Mouse (Mus musculus) ES-Bruce4 (cell line): ENCODE data around the gene Spcs1.
A peak's percentile ranks its signal among the peaks of the same experiment; 100 is the strongest.

Experiments
- CTCF ChIP-seq: IDR thresholded peaks from one replicate; pipeline ENCODE4 v1.8.1; 2011; ENCODE audit warnings: low read depth, low read length
- EP300 ChIP-seq: IDR thresholded peaks from 2 replicates; pipeline ENCODE4 v1.6.1; 2011; ENCODE audit warnings: low read depth, low read length; ENCODE audit not compliant: insufficient read depth
- POLR2A ChIP-seq: IDR thresholded peaks from one replicate; pipeline ENCODE4 v1.8.1; 2011; ENCODE audit warnings: low read length; ENCODE audit not compliant: insufficient read depth

DNA sequence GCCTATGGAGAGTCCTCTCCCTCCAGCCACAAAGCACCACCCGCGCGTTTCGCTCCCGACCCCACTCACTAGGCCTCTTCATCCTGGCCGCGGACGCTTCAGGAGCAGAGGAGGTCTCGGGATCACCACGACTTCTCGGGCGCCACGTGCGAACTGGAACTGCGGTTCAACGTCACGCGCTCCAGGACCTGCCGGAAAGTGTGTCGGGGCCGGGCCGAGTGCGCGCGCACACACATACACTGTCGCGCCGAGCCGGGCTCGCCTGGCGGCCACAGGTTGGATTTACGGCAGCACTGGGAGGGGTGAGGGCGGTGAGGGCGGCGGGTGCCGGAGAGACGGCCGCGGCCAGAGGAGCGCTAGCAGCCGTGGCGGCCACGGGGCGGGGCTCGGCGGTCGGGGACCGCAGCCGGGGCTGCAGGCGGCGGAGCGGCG is 17.4 kb upstream of the Spcs1 start, which contains the start of the genes Pbrm1 and Gnl3:
- TF ChIP-seq EP300: peak; percentile 56; the same call in 1 of the 2 replicates
- TF ChIP-seq POLR2A: peak; percentile 95
- TF ChIP-seq CTCF: no peak
